Comparison of ENCODE assay signal across 11 mouse cellular contexts in genomic region chr1:37009880-37010279, GRCm38 (mm10). TPM values are rescaled to one million over a fixed set of nuclear protein-coding genes. Genes with fewer than 3 reads are reported as not detected.
"Had no signal": no experiment of that assay in that cellular context is flagged by ENCODE, and none has a peak within 500 bp of the region (broad histone marks: within the 10 kb centered on the region; RNA-seq: fewer than 3 reads in every experiment).

No protein-coding gene starts in this region.

- H3K4me3 ChIP-seq: limb, embryonic 10.5 days; liver, embryonic 15.5 days; neural tube, embryonic 12.5 days; stomach, embryonic 15.5 days had no signal

- H3K36me3 ChIP-seq: limb, embryonic 10.5 days; liver, embryonic 15.5 days; neural tube, embryonic 12.5 days; stomach, embryonic 15.5 days had no signal

- H3K9ac ChIP-seq: liver, embryonic 15.5 days; neural tube, embryonic 12.5 days; stomach, embryonic 15.5 days had no signal

- H3K27me3 ChIP-seq: liver, embryonic 15.5 days; neural tube, embryonic 12.5 days; stomach, embryonic 15.5 days had no signal

- H3K9me3 ChIP-seq: limb, embryonic 10.5 days; liver, embryonic 15.5 days; neural tube, embryonic 12.5 days; stomach, embryonic 15.5 days had no signal

- H3K4me1 ChIP-seq: limb, embryonic 10.5 days; liver, embryonic 15.5 days; neural tube, embryonic 12.5 days; stomach, embryonic 15.5 days had no signal

- DNase-seq: kidney, adult 2 months; lung, adult 2 months; lung, postnatal 36 days; midbrain, embryonic 14.5 days; thymus, adult 2 months; thymus, postnatal 25 days had no signal

- H3K27ac ChIP-seq: limb, embryonic 10.5 days; liver, embryonic 15.5 days; neural tube, embryonic 12.5 days; stomach, embryonic 15.5 days had no signal

RNA-seq across cellular contexts. Expression of gene Vwa3b, which starts 16.5 kb away (rescaled TPM):
- total RNA-seq: megakaryocyte progenitor cell, adult 5-6 weeks had no signal
